Mouse (Mus musculus) midbrain, postnatal 0 days (tissue): ENCODE data around the gene Tcta. TPM values are rescaled to one million over a fixed set of nuclear protein-coding genes. Genes with fewer than 3 reads are reported as not detected.

Source experiments
- ATAC-seq: fragments of 200-750 bp; cut with Nextera tagmentation; 2 replicates; pipeline ENCODE4 v1.8.0; 2017; ENCODE audit warnings: moderate number of reproducible peaks, mild to moderate bottlenecking, moderate TSS enrichment, moderate library complexity; ENCODE audit not compliant: low FRiP score
- DNase-seq: peaks from one replicate; pipeline ENCODE4 v3.0.0-alpha.2; 2015; ENCODE audit warnings: low spot score
- H3K27ac ChIP-seq: fragments of 300-500 bp; sonication (generic); 2 replicates; pipeline ENCODE4 v1.5.1; 2014; ENCODE audit warnings: low read depth, mild to moderate bottlenecking, low read length, mixed read lengths
- H3K27me3 ChIP-seq: fragments of 300-500 bp; sonication (generic); 2 replicates; pipeline ENCODE4 v1.6.1; 2014; ENCODE audit warnings: low read length, control low read depth, mixed read lengths; ENCODE audit not compliant: insufficient read depth
- H3K36me3 ChIP-seq: fragments of 300-500 bp; sonication (generic); 2 replicates; pipeline ENCODE4 v1.6.1; 2014; ENCODE audit warnings: low read length, control low read depth, mixed read lengths; ENCODE audit not compliant: insufficient read depth
- H3K4me1 ChIP-seq: fragments of 300-500 bp; sonication (generic); 2 replicates; pipeline ENCODE4 v1.6.1; 2014; ENCODE audit warnings: mild to moderate bottlenecking, control low read depth, antibody characterized with exemption, low read length, mixed read lengths; ENCODE audit not compliant: insufficient read depth
- H3K4me2 ChIP-seq: fragments of 300-500 bp; sonication (generic); 2 replicates; pipeline ENCODE4 v1.6.1; 2014; ENCODE audit warnings: low read depth, mild to moderate bottlenecking, low read length, mixed read lengths; ENCODE audit not compliant: poor library complexity, severe bottlenecking
- H3K4me3 ChIP-seq: fragments of 300-500 bp; sonication (generic); 2 replicates; pipeline ENCODE4 v1.5.1; 2014; ENCODE audit warnings: low read depth, mild to moderate bottlenecking, low read length, moderate library complexity
- H3K9ac ChIP-seq: fragments of 300-500 bp; sonication (generic); replicated peaks from 2 replicates; pipeline ENCODE4 v1.6.1; 2014; ENCODE audit warnings: mild to moderate bottlenecking, low read length, moderate library complexity, mixed read lengths; ENCODE audit not compliant: poor library complexity, severe bottlenecking
- H3K9me3 ChIP-seq: fragments of 300-500 bp; sonication (generic); 2 replicates; pipeline ENCODE4 v1.6.1; 2016; ENCODE audit warnings: low read length, control low read depth
- CTCF ChIP-seq: IDR thresholded peaks from 2 replicates; pipeline ENCODE4 v1.5.1; 2016; ENCODE audit warnings: antibody characterized with exemption, mild to moderate bottlenecking
- WGBS: fragments of 180-500 bp; shearing (Covaris S2); extraction: QIAGEN DNeasy Blood & Tissue Kit; methylation state at CpG from one replicate; pipeline ENCODE4 v1.1.7; 2014; 5-methylcytosine and 5-hydroxymethylcytosine counted together
- polyA plus RNA-seq: library from polyadenylated mRNA; unstranded; fragments of >200 nt; fragmentation: Nextera tagmentation; extraction: Ambion mirVana; gene quantifications from 2 replicates; pipeline ENCODE4 v1.2.1, GENCODE M21; 2015
- total RNA-seq: library from RNA; depleted of rRNA; stranded (reverse); fragments of >200 nt; gene quantifications from 2 replicates; pipeline ENCODE4 v1.2.3, GENCODE M21; 2014; rRNA removed

Tcta gene
- total and polyA plus RNA-seq, 2 experiments from 2014 or later: 61.2 to 76.3 TPM

GRCm38 (mm10) chr9:108260526-108260925 lies 45.4 kb downstream of the Tcta start:
- TF ChIP-seq CTCF: no peak
- H3K27ac ChIP-seq: no peak overlapping the region
- no peak overlapping the region for H3K4me2 ChIP-seq
- DNase-seq (no peak), ATAC-seq (no peak)
- no peaks in the 10 kb centered on the region for H3K9me3 ChIP-seq
- WGBS: 88% methylated on average over 4 of the region's 4 CpGs
- H3K36me3 ChIP-seq: no peaks in the 10 kb centered on the region
- no peaks in the 10 kb centered on the region for H3K27me3 ChIP-seq
- H3K4me3 ChIP-seq: no peak overlapping the region
- H3K9ac ChIP-seq: no peak overlapping the region
- H3K4me1 ChIP-seq: peaks cover 11% of the 10 kb centered on the region

Other genes starting within 250 kb of the Tcta start
- gene Mst1, start 225.7 kb downstream of the Tcta start, total RNA-seq: 0.14 TPM in 1 of 2 replicates, not detected in the other
- not detected in 2 replicates for gene Mst1, start 225.7 kb downstream of the Tcta start, polyA plus RNA-seq
- 46.3 and 60.6 TPM in 2 replicates for gene Rnf123, start 222.8 kb downstream of the Tcta start, total RNA-seq
- 44.1 and 49.1 TPM in 2 replicates for gene Rnf123, start 222.8 kb downstream of the Tcta start, polyA plus RNA-seq
- gene Apeh, start 211.6 kb downstream of the Tcta start, total RNA-seq: 32.3 and 45.1 TPM in 2 replicates
- 38.3 and 42.7 TPM in 2 replicates for gene Apeh, start 211.6 kb downstream of the Tcta start, polyA plus RNA-seq
- gene Bsn, start 115.8 kb downstream of the Tcta start, total RNA-seq: 59.4 and 60.6 TPM in 2 replicates
- gene Bsn, start 115.8 kb downstream of the Tcta start, polyA plus RNA-seq: 6.1 and 7.7 TPM in 2 replicates
- gene Dag1, start 42.2 kb downstream of the Tcta start, total RNA-seq: 126 and 141 TPM in 2 replicates
- gene Dag1, start 42.2 kb downstream of the Tcta start, polyA plus RNA-seq: 78.7 and 79.7 TPM in 2 replicates
- 80.7 and 107 TPM in 2 replicates for gene Nicn1, start 15.7 kb downstream of the Tcta start, total RNA-seq
- 122 and 142 TPM in 2 replicates for gene Nicn1, start 15.7 kb downstream of the Tcta start, polyA plus RNA-seq
- gene Amt, start 9.3 kb downstream of the Tcta start, total RNA-seq: 27.7 and 30.2 TPM in 2 replicates
- gene Amt, start 9.3 kb downstream of the Tcta start, polyA plus RNA-seq: 28.1 and 30.9 TPM in 2 replicates
- 120 and 124 TPM in 2 replicates for gene Rhoa, start within 50 bp of the Tcta start, total RNA-seq
- 242 and 252 TPM in 2 replicates for gene Rhoa, start within 50 bp of the Tcta start, polyA plus RNA-seq
- gene Gpx1, start 32.7 kb upstream of the Tcta start, total RNA-seq: 225 and 226 TPM in 2 replicates
- gene Gpx1, start 32.7 kb upstream of the Tcta start, polyA plus RNA-seq: 430 and 447 TPM in 2 replicates
- 114 and 132 TPM in 2 replicates for gene Usp4, start 41.7 kb upstream of the Tcta start, total RNA-seq
- gene Usp4, start 41.7 kb upstream of the Tcta start, polyA plus RNA-seq: 102 and 106 TPM in 2 replicates
- 2.1 and 3.0 TPM in 2 replicates for gene 1700102P08Rik, start 86.6 kb upstream of the Tcta start, total RNA-seq
- 0.99 and 1.4 TPM in 2 replicates for gene 1700102P08Rik, start 86.6 kb upstream of the Tcta start, polyA plus RNA-seq
- 1.5 and 2.0 TPM in 2 replicates for gene Ccdc36, start 122.3 kb upstream of the Tcta start, total RNA-seq
- 1.9 TPM in 2 replicates for gene Ccdc36, start 122.3 kb upstream of the Tcta start, polyA plus RNA-seq
- gene BC048562, start 130.3 kb upstream of the Tcta start, total RNA-seq: not detected in 2 replicates
- not detected in 2 replicates for gene BC048562, start 130.3 kb upstream of the Tcta start, polyA plus RNA-seq
- 37.3 and 39.8 TPM in 2 replicates for gene Ccdc71, start 154.4 kb upstream of the Tcta start, total RNA-seq
- gene Ccdc71, start 154.4 kb upstream of the Tcta start, polyA plus RNA-seq: 56.8 and 61.2 TPM in 2 replicates
- gene Klhdc8b, start 155.4 kb upstream of the Tcta start, total RNA-seq: 82.4 and 86.3 TPM in 2 replicates
- 56.1 and 59.2 TPM in 2 replicates for gene Klhdc8b, start 155.4 kb upstream of the Tcta start, polyA plus RNA-seq
- gene Lamb2, start 173.6 kb upstream of the Tcta start, total RNA-seq: 56.5 and 169 TPM in 2 replicates
- gene Lamb2, start 173.6 kb upstream of the Tcta start, polyA plus RNA-seq: 15.8 and 18.5 TPM in 2 replicates
- 86.5 and 113 TPM in 2 replicates for gene Usp19, start 184.4 kb upstream of the Tcta start, total RNA-seq
- gene Usp19, start 184.4 kb upstream of the Tcta start, polyA plus RNA-seq: 48.2 and 50.7 TPM in 2 replicates
- 107 and 146 TPM in 2 replicates for gene Qars, start 201.5 kb upstream of the Tcta start, total RNA-seq
- 62.0 and 62.6 TPM in 2 replicates for gene Qars, start 201.5 kb upstream of the Tcta start, polyA plus RNA-seq
- gene Qrich1, start 210.6 kb upstream of the Tcta start, total RNA-seq: 240 and 284 TPM in 2 replicates
- gene Qrich1, start 210.6 kb upstream of the Tcta start, polyA plus RNA-seq: 103 and 109 TPM in 2 replicates